Mouse (Mus musculus): Measurements from ENCODE around the gene Mtap.

GRCm38 (mm10) chr4:89098261-89098660 lies 38.7 kb upstream of the Mtap start:
- no peak for TF ChIP-seq CTCF (IDR thresholded peaks at IDR 0.05; ENCODE audit: control insufficient read depth, insufficient read depth, insufficient replicate concordance, low read depth, low read length)
- TF ChIP-seq POLR2A (IDR thresholded peaks at IDR 0.05; ENCODE audit: control insufficient read depth, low read depth, low read length) = no peak
